Mouse (Mus musculus): Measurements from ENCODE around the gene 9130230L23Rik. TPM values are rescaled to one million over a fixed set of nuclear protein-coding genes. Genes with fewer than 3 reads are reported as not detected.

Gene 9130230L23Rik
- total and polyA plus RNA-seq, 3 experiments: 0.22 TPM; not detected in 2

- TF ChIP-seq USF1 (IDR thresholded peaks at IDR 0.05; ENCODE audit: low read depth, low read length): no peak
- TF ChIP-seq SIN3A (IDR thresholded peaks at IDR 0.05; ENCODE audit: low read length): no peak
- TF ChIP-seq SMC3 (IDR thresholded peaks at IDR 0.05; ENCODE audit: low read depth, low read length): peak; percentile 84
These were observed 45.5 kb downstream of the 9130230L23Rik start (continued) for GRCm38 (mm10) chr5:65958597-65958996.

GRCm38 (mm10) chr5:65956144-65957008 is 47.7 kb downstream of the 9130230L23Rik start:
- DNase-seq (ENCODE audit: low read depth, low spot score): peak; percentile 57
- H3K27me3 ChIP-seq (ENCODE audit: control insufficient read depth in 1 of 2, insufficient read depth in 2 of 2, low read length in 2 of 2): no peaks in the 10 kb centered on the region
- no peak for TF ChIP-seq SMC3 (IDR thresholded peaks at IDR 0.05; ENCODE audit: low read depth, low read length)
- no peak for TF ChIP-seq CTCF (IDR thresholded peaks at IDR 0.05 in 2 of 3, conservative IDR thresholded peaks at IDR 0.05 in 1 of 3; ENCODE audit: control insufficient read depth in 1 of 3, insufficient read depth in 1 of 3, low read depth in 2 of 3, low read length in 3 of 3, poor library complexity in 1 of 3, severe bottlenecking in 1 of 3)
- TF ChIP-seq ZNF384 (IDR thresholded peaks at IDR 0.05; ENCODE audit: low read depth, low read length): peak; percentile 68; the same call in 1 of the 2 replicates
- no peak for TF ChIP-seq USF1 (IDR thresholded peaks at IDR 0.05; ENCODE audit: low read depth, low read length)
- no peak for TF ChIP-seq POLR2AphosphoS5 (IDR thresholded peaks at IDR 0.05; ENCODE audit: borderline replicate concordance, low read depth, low read length)
- no peak for TF ChIP-seq CHD1 (IDR thresholded peaks at IDR 0.05; ENCODE audit: low read depth, low read length)
- TF ChIP-seq ZMIZ1 (IDR thresholded peaks at IDR 0.05; ENCODE audit: low read depth, low read length): peak; percentile 98
- no peak; the same call in none of the 2 replicates for TF ChIP-seq ETS1 (IDR thresholded peaks at IDR 0.05; ENCODE audit: low read depth, low read length)
- TF ChIP-seq HCFC1 (IDR thresholded peaks at IDR 0.05; ENCODE audit: low read depth, low read length): peak; percentile 72
- TF ChIP-seq ZKSCAN1 (IDR thresholded peaks at IDR 0.05; ENCODE audit: low read depth, low read length): no peak
- TF ChIP-seq TCF12 (IDR thresholded peaks at IDR 0.05; ENCODE audit: low read depth, low read length): no peak
- TF ChIP-seq CHD2 (IDR thresholded peaks at IDR 0.05; ENCODE audit: low read length): no peak
- TF ChIP-seq TAL1 (IDR thresholded peaks at IDR 0.05; ENCODE audit: low read length): no peak
- TF ChIP-seq MAX (IDR thresholded peaks at IDR 0.05; ENCODE audit: low read length): no peak
- no peak for TF ChIP-seq POLR2AphosphoS2 (IDR thresholded peaks at IDR 0.05; ENCODE audit: low read length)
- no peak for TF ChIP-seq MAZ (IDR thresholded peaks at IDR 0.05; ENCODE audit: low read depth, low read length)
- TF ChIP-seq UBTF (IDR thresholded peaks at IDR 0.05; ENCODE audit: borderline replicate concordance, insufficient read depth, low read depth, low read length): no peak
- TF ChIP-seq POLR2A (IDR thresholded peaks at IDR 0.05; ENCODE audit: control insufficient read depth in 1 of 2, insufficient read depth in 1 of 2, low read depth in 1 of 2, low read length in 2 of 2, poor library complexity in 1 of 2): no peak; a peak in 1 of 4 replicates
- peak; percentile 2; the same call in 1 of the 2 replicates for TF ChIP-seq SIN3A (IDR thresholded peaks at IDR 0.05; ENCODE audit: low read length)
- TF ChIP-seq RAD21 (IDR thresholded peaks at IDR 0.05; ENCODE audit: low read depth, low read length): no peak
- no peak for TF ChIP-seq ZC3H11A (IDR thresholded peaks at IDR 0.05; ENCODE audit: low read depth, low read length)
- TF ChIP-seq KAT2A (conservative IDR thresholded peaks at IDR 0.05; ENCODE audit: low read depth, low read length): no peak
- no peak for TF ChIP-seq NELFE (IDR thresholded peaks at IDR 0.05; ENCODE audit: low read depth, low read length)
- TF ChIP-seq ELF1 (IDR thresholded peaks at IDR 0.05; ENCODE audit: low read depth, low read length): no peak
- peaks cover 0 to 25% of the 10 kb centered on the region in 2 experiments for H3K4me1 ChIP-seq (ENCODE audit: control insufficient read depth in 1 of 2, insufficient read depth in 2 of 2, low read length in 2 of 2)
- peaks cover 0 to 17% of the 10 kb centered on the region in 2 experiments; a peak in 2 of 4 replicates for H3K36me3 ChIP-seq (ENCODE audit: control insufficient read depth in 1 of 2, insufficient read depth in 2 of 2, low read length in 2 of 2)
- H3K27ac ChIP-seq (ENCODE audit: control insufficient read depth, low read depth, low read length): peak overlapping the region; percentile 95
- H3K9me3 ChIP-seq (replicated peaks; ENCODE audit: insufficient read depth, low read length): no peaks in the 10 kb centered on the region
- peak overlapping the region; percentile 39 to 69 for H3K4me3 ChIP-seq (ENCODE audit: control insufficient read depth in 1 of 2, insufficient read depth in 1 of 2, low read depth in 2 of 2, low read length in 2 of 2)
- no peaks in the 10 kb centered on the region; the same call in 1 of the 2 replicates for H3K79me2 ChIP-seq (ENCODE audit: control insufficient read depth, insufficient read depth, low read length, poor library complexity)
- peak overlapping the region; percentile 83 for H3K9ac ChIP-seq (ENCODE audit: control insufficient read depth, low read depth, low read length, poor library complexity, severe bottlenecking)

Measured in MEL (cell line).